Mouse (Mus musculus) megakaryocyte, embryonic 14.5 days (primary cell): ENCODE results near the gene Gm45021.

ENCODE experiments used
- FLI1 ChIP-seq: IDR thresholded peaks from 2 replicates; pipeline ENCODE4 v1.6.1; 2012; ENCODE audit warnings: low read length, inconsistent platforms, mixed read lengths
- GATA1 ChIP-seq: IDR thresholded peaks from 3 replicates; pipeline ENCODE4 v1.6.1; 2012; ENCODE audit warnings: mixed read lengths, low read length, inconsistent platforms, borderline replicate concordance

DNA sequence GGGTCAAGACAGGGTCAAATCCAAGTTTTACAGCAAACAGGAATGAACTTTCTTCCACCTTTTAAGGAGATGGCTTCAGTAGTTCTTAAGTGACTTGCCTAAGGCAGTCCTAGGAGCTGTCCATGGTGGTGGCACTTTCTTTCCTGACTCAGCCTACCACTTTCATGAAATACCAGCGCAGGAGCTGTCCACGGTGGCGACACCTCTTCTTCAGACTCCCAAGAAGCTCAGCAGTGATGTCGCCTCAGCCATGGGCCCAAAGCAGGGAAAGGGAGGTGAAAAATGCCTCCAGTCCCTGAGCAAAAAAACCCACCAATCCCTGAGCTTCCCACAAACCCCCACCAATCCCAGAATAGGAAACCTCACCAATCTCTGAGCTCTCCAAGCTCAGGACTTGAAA lies 36.5 kb upstream of the Gm45021 start:
- TF ChIP-seq FLI1 (no peak), GATA1 (no peak)
